Mouse (Mus musculus): ENCODE results near the gene Rad23b. TPM values are rescaled to one million over a fixed set of nuclear protein-coding genes. Genes with fewer than 3 reads are reported as not detected.

Rad23b gene
- total and polyA plus RNA-seq, 2 experiments = 99.7 to 250 TPM

- TF ChIP-seq CTCF (IDR thresholded peaks at IDR 0.05; ENCODE audit: low read depth, low read length) (no peak), POLR2A (IDR thresholded peaks at IDR 0.05; ENCODE audit: extremely low read depth, insufficient read depth, low read length) (0 out of 2 replicates have a peak, but pooled peaks have one; percentile 13)
- DNase-seq (ENCODE audit: extremely low read depth, low read depth, low spot score) = peak; percentile 67
- H3K27me3 ChIP-seq (ENCODE audit: control insufficient read depth, insufficient read depth, low read length) = no peaks in the 10 kb centered on the region
- H3K9ac ChIP-seq (ENCODE audit: low read depth, low read length) = peak overlapping the region; percentile 90
- peak overlapping the region; percentile 96 for H3K27ac ChIP-seq (replicated peaks; ENCODE audit: insufficient read depth, low read depth, low read length)
- peaks cover 21% of the 10 kb centered on the region for H3K79me2 ChIP-seq (ENCODE audit: control insufficient read depth, insufficient read depth, low read length)
- WGBS = under 1% methylated on average over 66 of the region's 66 CpGs
- H3K4me3 ChIP-seq (ENCODE audit: insufficient read depth, low read depth, low read length) = peak overlapping the region; percentile 92
- H3K36me3 ChIP-seq (ENCODE audit: control insufficient read depth, insufficient read depth, low read length) = no peaks in the 10 kb centered on the region
- H3K4me1 ChIP-seq (ENCODE audit: control insufficient read depth, insufficient read depth, low read length) = peaks cover 22% of the 10 kb centered on the region
Observed at GRCm38 (mm10) chr4:55350219-55350931, 532 bp downstream of the Rad23b start.

- H3K4me3 ChIP-seq (ENCODE audit: insufficient read depth, low read depth, low read length) = peak overlapping the region; percentile 92
- H3K79me2 ChIP-seq (ENCODE audit: control insufficient read depth, insufficient read depth, low read length) = peaks cover 25% of the 10 kb centered on the region
- H3K27ac ChIP-seq (replicated peaks; ENCODE audit: insufficient read depth, low read depth, low read length) = peak overlapping the region; percentile 96; the same call in 1 of the 2 replicates
- WGBS = 4% methylated on average over 12 of the region's 12 CpGs
- TF ChIP-seq CTCF (IDR thresholded peaks at IDR 0.05; ENCODE audit: low read depth, low read length) = no peak
- TF ChIP-seq POLR2A (IDR thresholded peaks at IDR 0.05; ENCODE audit: extremely low read depth, insufficient read depth, low read length) = no peak
- peak overlapping the region; percentile 90 for H3K9ac ChIP-seq (ENCODE audit: low read depth, low read length)
- H3K27me3 ChIP-seq (ENCODE audit: control insufficient read depth, insufficient read depth, low read length) = no peaks in the 10 kb centered on the region
- H3K36me3 ChIP-seq (ENCODE audit: control insufficient read depth, insufficient read depth, low read length) = no peaks in the 10 kb centered on the region; the same call in 1 of the 2 replicates
- peaks cover 29% of the 10 kb centered on the region for H3K4me1 ChIP-seq (ENCODE audit: control insufficient read depth, insufficient read depth, low read length)
- DNase-seq (ENCODE audit: extremely low read depth, low read depth, low spot score) = no peak
Observed at GRCm38 (mm10) chr4:55351037-55351436, 1.2 kb downstream of the Rad23b start.

GRCm38 (mm10) chr4:55351860-55352259 lies 2.0 kb downstream of the Rad23b start:
- no peak for TF ChIP-seq POLR2A (IDR thresholded peaks at IDR 0.05; ENCODE audit: extremely low read depth, insufficient read depth, low read length)
- no peak for TF ChIP-seq CTCF (IDR thresholded peaks at IDR 0.05; ENCODE audit: low read depth, low read length)
- no peak for DNase-seq (ENCODE audit: extremely low read depth, low read depth, low spot score)
- no peak overlapping the region for H3K4me3 ChIP-seq (ENCODE audit: insufficient read depth, low read depth, low read length)
- H3K27ac ChIP-seq (replicated peaks; ENCODE audit: insufficient read depth, low read depth, low read length) = no peak overlapping the region
- H3K4me1 ChIP-seq (ENCODE audit: control insufficient read depth, insufficient read depth, low read length) = peaks cover 36% of the 10 kb centered on the region
- peaks cover under 1% of the 10 kb centered on the region; the same call in 1 of the 2 replicates for H3K36me3 ChIP-seq (ENCODE audit: control insufficient read depth, insufficient read depth, low read length)
- H3K9ac ChIP-seq (ENCODE audit: low read depth, low read length) = no peak overlapping the region
- H3K27me3 ChIP-seq (ENCODE audit: control insufficient read depth, insufficient read depth, low read length) = no peaks in the 10 kb centered on the region
- H3K79me2 ChIP-seq (ENCODE audit: control insufficient read depth, insufficient read depth, low read length) = peaks cover 33% of the 10 kb centered on the region

GRCm38 (mm10) chr4:55354038-55354437 lies 4.2 kb downstream of the Rad23b start:
- 67% methylated on average over 1 of the region's 1 CpGs for WGBS
- peaks cover 45% of the 10 kb centered on the region for H3K79me2 ChIP-seq (ENCODE audit: control insufficient read depth, insufficient read depth, low read length)
- no peak overlapping the region for H3K9ac ChIP-seq (ENCODE audit: low read depth, low read length)
- no peak for TF ChIP-seq POLR2A (IDR thresholded peaks at IDR 0.05; ENCODE audit: extremely low read depth, insufficient read depth, low read length)
- TF ChIP-seq CTCF (IDR thresholded peaks at IDR 0.05; ENCODE audit: low read depth, low read length) = no peak
- H3K36me3 ChIP-seq (ENCODE audit: control insufficient read depth, insufficient read depth, low read length) = peaks cover 2% of the 10 kb centered on the region; the same call in 1 of the 2 replicates
- H3K27me3 ChIP-seq (ENCODE audit: control insufficient read depth, insufficient read depth, low read length) = no peaks in the 10 kb centered on the region
- no peak overlapping the region for H3K4me3 ChIP-seq (ENCODE audit: insufficient read depth, low read depth, low read length)
- no peak for DNase-seq (ENCODE audit: extremely low read depth, low read depth, low spot score)
- H3K4me1 ChIP-seq (ENCODE audit: control insufficient read depth, insufficient read depth, low read length) = peaks cover 37% of the 10 kb centered on the region
- 0 out of 2 replicates have a peak overlapping the region, but pooled peaks have one; percentile 38 for H3K27ac ChIP-seq (replicated peaks; ENCODE audit: insufficient read depth, low read depth, low read length)

GRCm38 (mm10) chr4:55355845-55356244 lies 6.0 kb downstream of the Rad23b start:
- TF ChIP-seq CTCF (IDR thresholded peaks at IDR 0.05; ENCODE audit: low read depth, low read length) (no peak), POLR2A (IDR thresholded peaks at IDR 0.05; ENCODE audit: extremely low read depth, insufficient read depth, low read length) (no peak)
- 79% methylated on average over 1 of the region's 1 CpGs for WGBS
- H3K79me2 ChIP-seq (ENCODE audit: control insufficient read depth, insufficient read depth, low read length) = peaks cover 43% of the 10 kb centered on the region

GRCm38 (mm10) chr4:55356726-55357125 lies 6.9 kb downstream of the Rad23b start:
- WGBS = 45% methylated on average over 3 of the region's 3 CpGs

More at GRCm38 (mm10) chr4:55355845-55356244, 6.0 kb downstream of the Rad23b start:
- H3K36me3 ChIP-seq (ENCODE audit: control insufficient read depth, insufficient read depth, low read length) = peaks cover 2% of the 10 kb centered on the region; the same call in 1 of the 2 replicates
- no peaks in the 10 kb centered on the region for H3K27me3 ChIP-seq (ENCODE audit: control insufficient read depth, insufficient read depth, low read length)
- DNase-seq (ENCODE audit: extremely low read depth, low read depth, low spot score) = no peak
- H3K4me1 ChIP-seq (ENCODE audit: control insufficient read depth, insufficient read depth, low read length) = peaks cover 42% of the 10 kb centered on the region
- H3K27ac ChIP-seq (replicated peaks; ENCODE audit: insufficient read depth, low read depth, low read length) = no peak overlapping the region; the same call in none of the 2 replicates
- H3K4me3 ChIP-seq (ENCODE audit: insufficient read depth, low read depth, low read length) = no peak overlapping the region
- H3K9ac ChIP-seq (ENCODE audit: low read depth, low read length) = no peak overlapping the region

More at GRCm38 (mm10) chr4:55356726-55357125, 6.9 kb downstream of the Rad23b start:
- no peak overlapping the region for H3K27ac ChIP-seq (replicated peaks; ENCODE audit: insufficient read depth, low read depth, low read length)
- H3K27me3 ChIP-seq (ENCODE audit: control insufficient read depth, insufficient read depth, low read length) = no peaks in the 10 kb centered on the region
- TF ChIP-seq CTCF (IDR thresholded peaks at IDR 0.05; ENCODE audit: low read depth, low read length) (no peak), POLR2A (IDR thresholded peaks at IDR 0.05; ENCODE audit: extremely low read depth, insufficient read depth, low read length) (no peak)
- peaks cover 43% of the 10 kb centered on the region for H3K79me2 ChIP-seq (ENCODE audit: control insufficient read depth, insufficient read depth, low read length)
- peaks cover 41% of the 10 kb centered on the region for H3K4me1 ChIP-seq (ENCODE audit: control insufficient read depth, insufficient read depth, low read length)
- no peak overlapping the region for H3K9ac ChIP-seq (ENCODE audit: low read depth, low read length)
- H3K36me3 ChIP-seq (ENCODE audit: control insufficient read depth, insufficient read depth, low read length) = peaks cover 2% of the 10 kb centered on the region; the same call in 1 of the 2 replicates
- peak; percentile 38 for DNase-seq (ENCODE audit: extremely low read depth, low read depth, low spot score)
- no peak overlapping the region for H3K4me3 ChIP-seq (ENCODE audit: insufficient read depth, low read depth, low read length)

All from liver, adult 2 months (tissue).